Mouse (Mus musculus) cortical plate, adult 2 months (tissue): ENCODE measurements around the gene Gmnn.

ENCODE experiments used
- CTCF ChIP-seq: fragments of 200-500 bp; IDR thresholded peaks from 2 replicates; pipeline ENCODE4 v1.5.1; 2011; ENCODE audit warnings: mild to moderate bottlenecking, control low read depth, low read length; ENCODE audit not compliant: insufficient read depth; ENCODE audit errors: extremely low read depth
- POLR2A ChIP-seq: fragments of 200-500 bp; IDR thresholded peaks from 2 replicates; pipeline ENCODE4 v1.6.1; 2011; ENCODE audit warnings: mild to moderate bottlenecking, low read length, control low read depth; ENCODE audit not compliant: insufficient read depth; ENCODE audit errors: extremely low read depth

GRCm38 (mm10) chr13:24702128-24702527 is 59.6 kb downstream of the Gmnn start:
- TF ChIP-seq CTCF (no peak), POLR2A (no peak)
